21 mouse cellular contexts compared by ENCODE assay signal in genomic region chr5:27249951-27250350, GRCm38 (mm10).
DNase-seq lines count a peak whose midpoint lies in the region; ATAC-seq and TF ChIP-seq lines count a peak whose summit lies in the region.
"Had no signal": no experiment of that assay in that cellular context is flagged by ENCODE, and none has a peak within 500 bp of the region (broad histone marks: within the 10 kb centered on the region; RNA-seq: fewer than 3 reads in every experiment).

No protein-coding gene starts in this region.

- DNase-seq in cerebellum, adult 11-12 months, result peak; percentile 21
- DNase-seq in cerebellum, postnatal 4 days (ENCODE audit: low spot score in 2 of 2), result no peak
- DNase-seq in hindbrain, embryonic 10.5 days (ENCODE audit: low spot score), result no peak
- no peak for DNase-seq in hindbrain, embryonic 11.5 days (ENCODE audit: low spot score)
- DNase-seq in adrenal gland, postnatal 14 days, result peak; percentile 9
- DNase-seq in left cerebral cortex, postnatal 14 days (ENCODE audit: low spot score in 2 of 2), result no peak
- DNase-seq in midbrain, postnatal 0 days (ENCODE audit: low spot score), result no peak
- DNase-seq: cerebellum, adult 8-10 months; cerebellum, postnatal 14 days; gastrocnemius, postnatal 10 days; heart, adult 2 months; heart, postnatal 14 days; kidney, adult 18-20 months had no signal

- intact Hi-C loops in left cerebral cortex, postnatal 14 days (cut with DNase I), result no loop called here

- peaks cover 10% of the 10 kb centered on the region for H3K4me1 ChIP-seq in hindbrain, embryonic 10.5 days (replicated peaks)
- H3K4me1 ChIP-seq in hindbrain, embryonic 11.5 days (replicated peaks; ENCODE audit: control insufficient read depth, insufficient read depth, low read length), result no peaks in the 10 kb centered on the region
- H3K4me1 ChIP-seq in E14TG2a.4 (replicated peaks; ENCODE audit: low read depth, low read length), result peaks cover 12% of the 10 kb centered on the region
- no peaks in the 10 kb centered on the region for H3K4me1 ChIP-seq in midbrain, postnatal 0 days (ENCODE audit: insufficient read depth, low read length)
- H3K4me1 ChIP-seq: forebrain, embryonic 15.5 days; heart, embryonic 15.5 days; hindbrain, embryonic 12.5 days; intestine, embryonic 15.5 days had no signal

- no peak overlapping the region for H3K4me2 ChIP-seq in hindbrain, embryonic 11.5 days (replicated peaks; ENCODE audit: low read depth, low read length)
- H3K4me2 ChIP-seq in midbrain, postnatal 0 days (ENCODE audit: low read depth, low read length, poor library complexity, severe bottlenecking), result no peak overlapping the region
- H3K4me2 ChIP-seq: forebrain, embryonic 15.5 days; heart, embryonic 11.5 days; heart, embryonic 15.5 days; hindbrain, embryonic 12.5 days; intestine, embryonic 15.5 days had no signal

- H3K4me3 ChIP-seq in hindbrain, embryonic 10.5 days, result no peak overlapping the region
- H3K4me3 ChIP-seq in hindbrain, embryonic 11.5 days (ENCODE audit: low read depth, low read length), result no peak overlapping the region
- peak overlapping the region; percentile 41; the same call in 1 of the 2 replicates for H3K4me3 ChIP-seq in E14TG2a.4 (replicated peaks; ENCODE audit: low read length)
- no peak overlapping the region for H3K4me3 ChIP-seq in midbrain, postnatal 0 days (ENCODE audit: low read depth, low read length)
- H3K4me3 ChIP-seq: embryonic facial prominence, embryonic 10.5 days; forebrain, embryonic 15.5 days; heart, adult 2 months; heart, embryonic 15.5 days; hindbrain, embryonic 12.5 days; intestine, embryonic 15.5 days had no signal

- no peak for TF ChIP-seq CTCF in E14TG2a.4 (conservative IDR thresholded peaks at IDR 0.05; ENCODE audit: low read length)
- no peak for TF ChIP-seq CTCF in midbrain, postnatal 0 days (IDR thresholded peaks at IDR 0.05)

- WGBS in hindbrain, embryonic 10.5 days, result 63% methylated on average over 4 of the region's 4 CpGs
- WGBS in hindbrain, embryonic 11.5 days, result 66% methylated on average over 4 of the region's 4 CpGs
- 65% methylated on average over 4 of the region's 4 CpGs for WGBS in midbrain, postnatal 0 days

- no peaks in the 10 kb centered on the region for H3K27me3 ChIP-seq in hindbrain, embryonic 10.5 days (ENCODE audit: insufficient read depth, poor library complexity, severe bottlenecking)
- H3K27me3 ChIP-seq in hindbrain, embryonic 11.5 days (ENCODE audit: control insufficient read depth, insufficient read depth, low read length), result no peaks in the 10 kb centered on the region
- H3K27me3 ChIP-seq in E14TG2a.4 (ENCODE audit: insufficient read depth, low read length), result no peaks in the 10 kb centered on the region
- no peaks in the 10 kb centered on the region for H3K27me3 ChIP-seq in midbrain, postnatal 0 days (ENCODE audit: insufficient read depth, low read length)
- H3K27me3 ChIP-seq: CH12.LX; forebrain, embryonic 15.5 days; heart, embryonic 15.5 days; hindbrain, embryonic 12.5 days; intestine, embryonic 15.5 days had no signal

- no peaks in the 10 kb centered on the region for H3K36me3 ChIP-seq in hindbrain, embryonic 10.5 days
- no peaks in the 10 kb centered on the region for H3K36me3 ChIP-seq in hindbrain, embryonic 11.5 days (ENCODE audit: control insufficient read depth, insufficient read depth, low read length)
- H3K36me3 ChIP-seq in E14TG2a.4 (ENCODE audit: insufficient read depth, low read length), result no peaks in the 10 kb centered on the region
- H3K36me3 ChIP-seq in midbrain, postnatal 0 days (ENCODE audit: insufficient read depth, low read length), result no peaks in the 10 kb centered on the region
- H3K36me3 ChIP-seq: embryonic facial prominence, embryonic 10.5 days; forebrain, embryonic 15.5 days; heart, embryonic 15.5 days; hindbrain, embryonic 12.5 days; intestine, embryonic 15.5 days had no signal

- ATAC-seq in hindbrain, embryonic 11.5 days (ENCODE audit: low FRiP score), result no peak
- ATAC-seq in midbrain, postnatal 0 days (ENCODE audit: low FRiP score), result no peak
- ATAC-seq: forebrain, embryonic 15.5 days; intestine, embryonic 15.5 days had no signal

- H3K9me3 ChIP-seq in hindbrain, embryonic 10.5 days, result peaks cover 10% of the 10 kb centered on the region; the same call in 1 of the 2 replicates
- H3K9me3 ChIP-seq in hindbrain, embryonic 11.5 days (ENCODE audit: control insufficient read depth, low read length), result no peaks in the 10 kb centered on the region
- no peaks in the 10 kb centered on the region for H3K9me3 ChIP-seq in E14TG2a.4 (ENCODE audit: low read length)
- no peaks in the 10 kb centered on the region for H3K9me3 ChIP-seq in midbrain, postnatal 0 days (ENCODE audit: low read length)
- H3K9me3 ChIP-seq: forebrain, embryonic 15.5 days; heart, embryonic 15.5 days; hindbrain, embryonic 12.5 days; intestine, embryonic 15.5 days had no signal

- peak overlapping the region; percentile 35; the same call in 1 of the 2 replicates for H3K27ac ChIP-seq in hindbrain, embryonic 10.5 days
- H3K27ac ChIP-seq in hindbrain, embryonic 11.5 days (ENCODE audit: low read depth, low read length), result no peak overlapping the region
- no peak overlapping the region for H3K27ac ChIP-seq in midbrain, postnatal 0 days (ENCODE audit: low read depth, low read length)
- H3K27ac ChIP-seq: embryonic facial prominence, embryonic 10.5 days; forebrain, embryonic 15.5 days; heart, adult 2 months; heart, embryonic 15.5 days; hindbrain, embryonic 12.5 days; intestine, embryonic 15.5 days had no signal

- H3K9ac ChIP-seq in hindbrain, embryonic 11.5 days (ENCODE audit: low read depth, low read length), result no peak overlapping the region
- no peak overlapping the region for H3K9ac ChIP-seq in midbrain, postnatal 0 days (replicated peaks; ENCODE audit: low read length, poor library complexity, severe bottlenecking)
- H3K9ac ChIP-seq: forebrain, embryonic 15.5 days; heart, embryonic 15.5 days; hindbrain, embryonic 12.5 days; intestine, embryonic 15.5 days had no signal

Comparison
In these comparisons a context has a peak if more than half of its experiments do, and no peak if none do; other contexts are left out.
1. DNase-seq: peak in cerebellum, adult 11-12 months (single experiment) and adrenal gland, postnatal 14 days (single experiment); none in cerebellum, postnatal 4 days (0 of 2), hindbrain, embryonic 10.5 days (single experiment), hindbrain, embryonic 11.5 days (single experiment), left cerebral cortex, postnatal 14 days (0 of 2) and midbrain, postnatal 0 days (single experiment).